Mouse (Mus musculus) lung, embryonic 16.5 days (tissue): ENCODE measurements around the gene Tmem129. TPM values are rescaled to one million over a fixed set of nuclear protein-coding genes. Genes with fewer than 3 reads are reported as not detected.

Experiments
- ATAC-seq: fragments of 200-750 bp; cut with Nextera tagmentation; 2 replicates; pipeline ENCODE4 v1.8.0; 2017; ENCODE audit warnings: low read depth, mild to moderate bottlenecking, moderate library complexity
- H3K27ac ChIP-seq: fragments of 300-500 bp; sonication (generic); 2 replicates; pipeline ENCODE4 v1.5.1; 2014; ENCODE audit warnings: mild to moderate bottlenecking, control low read depth, low read length
- H3K27me3 ChIP-seq: fragments of 300-500 bp; sonication (generic); 2 replicates; pipeline ENCODE4 v1.6.1; 2014; ENCODE audit warnings: low read depth, low read length, mixed read lengths; ENCODE audit not compliant: control insufficient read depth, insufficient read depth
- H3K36me3 ChIP-seq: fragments of 300-500 bp; sonication (generic); 2 replicates; pipeline ENCODE4 v1.6.1; 2014; ENCODE audit warnings: low read length; ENCODE audit not compliant: control insufficient read depth, insufficient read depth
- H3K4me1 ChIP-seq: fragments of 300-500 bp; sonication (generic); replicated peaks from 2 replicates; pipeline ENCODE4 v1.6.1; 2014; ENCODE audit warnings: low read length, mixed read lengths; ENCODE audit not compliant: control insufficient read depth, insufficient read depth
- H3K4me2 ChIP-seq: fragments of 300-500 bp; sonication (generic); 2 replicates; pipeline ENCODE4 v1.6.1; 2014; ENCODE audit warnings: low read depth, low read length, control low read depth
- H3K4me3 ChIP-seq: fragments of 300-500 bp; sonication (generic); 2 replicates; pipeline ENCODE4 v1.5.1; 2014; ENCODE audit warnings: mild to moderate bottlenecking, low read length, control low read depth
- H3K9ac ChIP-seq: fragments of 300-500 bp; sonication (generic); 2 replicates; pipeline ENCODE4 v1.6.1; 2014; ENCODE audit warnings: low read length, control low read depth
- H3K9me3 ChIP-seq: fragments of 300-500 bp; sonication (generic); 2 replicates; pipeline ENCODE4 v1.6.1; 2016; ENCODE audit warnings: low read length; ENCODE audit not compliant: control insufficient read depth
- WGBS: fragments of 180-500 bp; shearing (Covaris S2); extraction: QIAGEN DNeasy Blood & Tissue Kit; methylation state at CpG from one replicate; pipeline ENCODE4 v1.1.7; 2014; 5-methylcytosine and 5-hydroxymethylcytosine counted together
- polyA plus RNA-seq: library from polyadenylated mRNA; unstranded; fragments of >200 nt; fragmentation: Nextera tagmentation; extraction: Ambion mirVana; gene quantifications from 2 replicates; pipeline ENCODE4 v1.2.1, GENCODE M21; 2015

The Tmem129 gene
- polyA plus RNA-seq, 1 experiment from 2014 or later: 41.0 TPM

- Histone ChIP-seq H3K9ac (no peak overlapping the region), H3K9me3 (no peaks in the 10 kb centered on the region), H3K4me3 (no peak overlapping the region), H3K4me2 (no peak overlapping the region), H3K36me3 (peaks cover 10% of the 10 kb centered on the region; the same call in 1 of the 2 replicates), H3K4me1 (no peaks in the 10 kb centered on the region), H3K27ac (no peak overlapping the region), H3K27me3 (no peaks in the 10 kb centered on the region)
- 86% methylated on average over 1 of the region's 1 CpGs for WGBS
- no peak for ATAC-seq
Measured at GRCm38 (mm10) chr5:33611795-33612194, 46.4 kb downstream of the Tmem129 start.

GRCm38 (mm10) chr5:33609226-33609625, 49.0 kb downstream of the Tmem129 start:
- Histone ChIP-seq H3K9ac (no peak overlapping the region), H3K4me1 (no peaks in the 10 kb centered on the region), H3K27me3 (no peaks in the 10 kb centered on the region), H3K4me2 (no peak overlapping the region), H3K27ac (no peak overlapping the region), H3K4me3 (no peak overlapping the region), H3K36me3 (peaks cover 7% of the 10 kb centered on the region; the same call in 1 of the 2 replicates), H3K9me3 (no peaks in the 10 kb centered on the region)
- 74% methylated on average over 1 of the region's 1 CpGs for WGBS
- ATAC-seq: no peak

GRCm38 (mm10) chr5:33607434-33607833, 50.8 kb downstream of the Tmem129 start:
- H3K9ac ChIP-seq: no peak overlapping the region
- 91% methylated on average over 15 of the region's 15 CpGs for WGBS
- H3K27me3 ChIP-seq: no peaks in the 10 kb centered on the region
- peaks cover 6% of the 10 kb centered on the region; the same call in 1 of the 2 replicates for H3K36me3 ChIP-seq
- no peak overlapping the region for H3K4me3 ChIP-seq
- H3K9me3 ChIP-seq: no peaks in the 10 kb centered on the region
- no peak overlapping the region for H3K27ac ChIP-seq
- no peaks in the 10 kb centered on the region for H3K4me1 ChIP-seq
- ATAC-seq: no peak
- H3K4me2 ChIP-seq: no peak overlapping the region

GRCm38 (mm10) chr5:33606631-33607030, 51.6 kb downstream of the Tmem129 start:
- no peak overlapping the region for H3K4me2 ChIP-seq
- peaks cover 6% of the 10 kb centered on the region; the same call in 1 of the 2 replicates for H3K36me3 ChIP-seq
- WGBS: 77% methylated on average over 7 of the region's 7 CpGs
- H3K4me1 ChIP-seq: no peaks in the 10 kb centered on the region
- no peaks in the 10 kb centered on the region for H3K9me3 ChIP-seq
- no peak overlapping the region for H3K9ac ChIP-seq
- H3K27me3 ChIP-seq: no peaks in the 10 kb centered on the region
- H3K27ac ChIP-seq: no peak overlapping the region
- ATAC-seq: no peak
- no peak overlapping the region for H3K4me3 ChIP-seq

- Histone ChIP-seq H3K4me1 (no peaks in the 10 kb centered on the region), H3K4me3 (no peak overlapping the region), H3K4me2 (no peak overlapping the region), H3K9ac (no peak overlapping the region), H3K27ac (no peak overlapping the region), H3K36me3 (peaks cover 6% of the 10 kb centered on the region; the same call in 1 of the 2 replicates), H3K9me3 (no peaks in the 10 kb centered on the region), H3K27me3 (no peaks in the 10 kb centered on the region)
- ATAC-seq: no peak
- WGBS: 82% methylated on average over 5 of the region's 5 CpGs
Measured at GRCm38 (mm10) chr5:33605314-33605713, 52.9 kb downstream of the Tmem129 start.

Other genes with a start within 250 kb of the Tmem129 start
- gene Nkx1-1, start 224.4 kb downstream of the Tmem129 start, polyA plus RNA-seq: not detected in 2 replicates
- 44.3 and 53.6 TPM in 2 replicates for gene Fam53a, start 28.8 kb downstream of the Tmem129 start, polyA plus RNA-seq
- 0.16 and 0.39 TPM in 2 replicates for gene Gm9903, start 28.5 kb downstream of the Tmem129 start, polyA plus RNA-seq
- 242 and 259 TPM in 2 replicates for gene Slbp, start 5.8 kb downstream of the Tmem129 start, polyA plus RNA-seq
- gene Tacc3, start 288 bp downstream of the Tmem129 start, polyA plus RNA-seq: 190 and 214 TPM in 2 replicates
- 64.4 and 67.2 TPM in 2 replicates for gene Fgfr3, start 63.3 kb upstream of the Tmem129 start, polyA plus RNA-seq
- gene Letm1, start 124.4 kb upstream of the Tmem129 start, polyA plus RNA-seq: 33.8 and 41.0 TPM in 2 replicates
- gene Nsd2, start 162.3 kb upstream of the Tmem129 start, polyA plus RNA-seq: 43.0 and 45.0 TPM in 2 replicates